Mouse (Mus musculus) stomach, embryonic 14.5 days (tissue): ENCODE results near the gene Alkbh5. TPM values are rescaled to one million over a fixed set of nuclear protein-coding genes. Genes with fewer than 3 reads are reported as not detected.
"Not testable (repeated sequence)": the region's sequence is repeated elsewhere in the genome, so short reads cannot be mapped to it uniquely, and the experiment has no call there.

Experiments
- ATAC-seq: fragments of 200-750 bp; cut with Nextera tagmentation; 2 replicates; pipeline ENCODE4 v1.8.0; 2017; ENCODE audit warnings: low read depth, moderate TSS enrichment; ENCODE audit not compliant: insufficient number of reproducible peaks, insufficient read depth, low FRiP score
- H3K27ac ChIP-seq: fragments of 300-500 bp; sonication (generic); 2 replicates; pipeline ENCODE4 v1.5.1; 2014; ENCODE audit warnings: mild to moderate bottlenecking, low read length, moderate library complexity, mixed read lengths
- H3K27me3 ChIP-seq: fragments of 300-500 bp; sonication (generic); 2 replicates; pipeline ENCODE4 v1.6.1; 2014; ENCODE audit warnings: low read length, control low read depth, mixed read lengths; ENCODE audit not compliant: control insufficient read depth, insufficient read depth
- H3K36me3 ChIP-seq: fragments of 300-500 bp; sonication (generic); 2 replicates; pipeline ENCODE4 v1.6.1; 2014; ENCODE audit warnings: mild to moderate bottlenecking, control low read depth, low read length, moderate library complexity, mixed read lengths; ENCODE audit not compliant: control insufficient read depth, insufficient read depth
- H3K4me1 ChIP-seq: fragments of 300-500 bp; sonication (generic); 2 replicates; pipeline ENCODE4 v1.6.1; 2014; ENCODE audit warnings: low read length, control low read depth, mixed read lengths; ENCODE audit not compliant: control insufficient read depth, insufficient read depth
- H3K4me2 ChIP-seq: fragments of 300-500 bp; sonication (generic); replicated peaks from 2 replicates; pipeline ENCODE4 v1.6.1; 2014; ENCODE audit warnings: low read depth, low read length, control low read depth
- H3K4me3 ChIP-seq: fragments of 300-500 bp; sonication (generic); 2 replicates; pipeline ENCODE4 v1.5.1; 2014; ENCODE audit warnings: low read depth, low read length, control low read depth
- H3K9ac ChIP-seq: fragments of 300-500 bp; sonication (generic); replicated peaks from 2 replicates; pipeline ENCODE4 v1.6.1; 2014; ENCODE audit warnings: low read depth, mild to moderate bottlenecking, control low read depth, low read length, moderate library complexity, mixed read lengths
- H3K9me3 ChIP-seq: fragments of 300-500 bp; sonication (generic); 2 replicates; pipeline ENCODE4 v1.6.1; 2016; ENCODE audit warnings: low read depth, low read length, control low read depth; ENCODE audit not compliant: control insufficient read depth
- WGBS: fragments of 180-500 bp; shearing (Covaris S2); extraction: QIAGEN DNeasy Blood & Tissue Kit; methylation state at CpG from one replicate; pipeline ENCODE4 v1.1.7; 2014; 5-methylcytosine and 5-hydroxymethylcytosine counted together
- polyA plus RNA-seq: library from polyadenylated mRNA; unstranded; fragments of >200 nt; fragmentation: Nextera tagmentation; extraction: Ambion mirVana; gene quantifications from 2 replicates; pipeline ENCODE4 v1.2.1, GENCODE M21; 2014

The Alkbh5 gene
- polyA plus RNA-seq, 1 experiment from 2014 or later = 35.3 TPM

DNA sequence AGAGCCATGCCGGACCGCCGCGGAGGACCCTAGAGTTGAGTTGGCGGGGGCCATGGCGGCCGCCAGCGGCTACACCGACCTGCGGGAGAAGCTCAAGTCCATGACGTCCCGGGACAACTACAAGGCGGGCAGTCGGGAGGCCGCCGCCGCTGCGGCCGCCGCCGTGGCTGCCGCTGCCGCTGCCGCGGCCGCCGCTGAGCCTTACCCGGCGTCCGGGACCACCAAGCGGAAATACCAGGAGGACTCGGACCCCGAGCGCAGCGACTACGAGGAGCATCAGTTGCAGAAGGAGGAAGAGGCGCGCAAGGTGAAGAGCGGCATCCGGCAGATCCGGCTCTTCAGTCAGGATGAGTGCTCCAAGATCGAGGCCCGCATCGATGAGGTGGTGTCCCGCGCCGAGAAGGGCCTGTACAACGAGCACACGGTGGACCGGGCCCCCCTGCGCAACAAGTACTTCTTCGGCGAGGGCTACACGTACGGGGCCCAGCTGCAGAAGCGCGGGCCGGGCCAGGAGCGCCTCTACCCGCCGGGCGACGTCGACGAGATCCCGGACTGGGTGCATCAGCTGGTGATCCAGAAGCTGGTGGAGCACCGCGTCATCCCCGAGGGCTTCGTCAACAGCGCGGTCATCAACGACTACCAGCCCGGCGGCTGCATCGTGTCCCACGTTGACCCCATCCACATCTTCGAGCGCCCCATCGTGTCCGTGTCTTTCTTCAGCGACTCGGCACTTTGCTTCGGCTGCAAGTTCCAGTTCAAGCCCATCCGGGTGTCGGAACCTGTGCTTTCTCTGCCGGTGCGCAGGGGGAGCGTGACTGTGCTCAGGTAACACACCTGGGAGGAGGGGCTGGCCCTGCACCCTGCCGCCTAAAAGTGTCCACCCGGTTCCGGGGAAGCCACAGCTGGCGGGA lies 2.4 kb downstream of the Alkbh5 start:
- Histone ChIP-seq H3K27ac (peak overlapping the region; percentile 100), H3K9me3 (no peaks in the 10 kb centered on the region), H3K36me3 (peaks cover 6% of the 10 kb centered on the region), H3K4me2 (peak overlapping the region; percentile 98), H3K9ac (peak overlapping the region; percentile 95), H3K27me3 (no peaks in the 10 kb centered on the region), H3K4me3 (peak overlapping the region; percentile 99), H3K4me1 (peaks cover 27% of the 10 kb centered on the region)
- ATAC-seq = no peak
- under 1% methylated on average over 93 of the region's 93 CpGs for WGBS

DNA sequence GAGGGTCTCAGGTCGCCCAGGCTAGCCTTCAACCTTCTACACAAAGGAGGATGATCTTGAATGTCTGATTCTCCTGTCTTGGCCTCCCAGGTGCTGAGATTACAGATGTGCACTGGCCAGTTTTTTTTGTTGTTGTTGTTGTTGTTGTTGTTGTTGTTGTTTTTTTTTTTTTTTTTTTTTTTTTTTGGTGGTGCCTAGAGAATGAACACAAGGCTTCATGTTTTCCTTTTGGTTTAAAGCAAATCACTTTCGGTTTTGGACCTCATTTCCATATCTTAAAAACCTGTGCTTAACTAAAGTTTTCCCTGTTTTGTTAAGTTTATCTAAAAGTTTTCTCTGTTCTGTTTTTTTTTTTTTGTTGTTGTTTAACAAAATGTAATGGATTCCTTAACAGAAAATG lies 3.4 kb downstream of the Alkbh5 start:
- H3K9me3 ChIP-seq = no peaks in the 10 kb centered on the region
- H3K36me3 ChIP-seq = peaks cover 10% of the 10 kb centered on the region
- peak overlapping the region; percentile 99 for H3K4me3 ChIP-seq
- 6% methylated on average over 2 of the region's 2 CpGs for WGBS
- peak overlapping the region; percentile 95 for H3K9ac ChIP-seq
- ATAC-seq = no peak
- H3K4me1 ChIP-seq = peaks cover 27% of the 10 kb centered on the region
- H3K27me3 ChIP-seq = no peaks in the 10 kb centered on the region
- H3K4me2 ChIP-seq = peak overlapping the region; percentile 98
- no peak overlapping the region for H3K27ac ChIP-seq

DNA sequence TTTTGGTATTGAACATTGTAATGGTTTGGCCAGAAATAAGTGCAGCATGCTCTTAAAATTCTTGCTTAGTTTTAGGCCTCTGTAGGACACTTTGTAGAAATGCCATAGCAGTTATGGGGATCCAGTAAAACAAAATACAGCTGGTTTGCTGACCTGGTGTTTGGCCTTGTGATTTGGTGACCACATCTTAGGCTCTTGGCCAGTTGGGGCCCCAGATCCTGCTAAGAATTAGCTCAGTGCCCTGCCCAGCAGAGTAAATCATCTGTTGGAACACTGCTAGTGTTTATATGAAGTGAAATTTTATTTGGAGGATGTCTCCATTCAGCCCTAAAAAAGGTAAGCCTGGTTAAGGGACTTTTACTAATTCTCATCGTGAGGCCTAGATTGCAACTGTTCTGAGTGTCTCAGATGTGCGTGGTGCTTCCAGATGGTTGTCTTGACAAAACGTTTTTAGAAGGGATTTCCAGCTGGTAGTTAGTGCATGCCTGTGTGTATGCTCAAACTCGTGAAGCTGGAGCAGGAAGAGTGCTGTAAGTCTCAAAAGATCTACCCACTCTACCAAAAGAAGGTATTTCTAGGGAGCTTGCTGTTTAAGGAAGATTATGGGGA lies 3.9 kb downstream of the Alkbh5 start:
- Histone ChIP-seq H3K27ac (no peak overlapping the region), H3K4me2 (peak overlapping the region; percentile 98), H3K9me3 (no peaks in the 10 kb centered on the region), H3K9ac (no peak overlapping the region; the same call in 1 of the 2 replicates), H3K36me3 (peaks cover 10% of the 10 kb centered on the region), H3K27me3 (no peaks in the 10 kb centered on the region), H3K4me3 (peak overlapping the region; percentile 99), H3K4me1 (peaks cover 29% of the 10 kb centered on the region)
- WGBS = 3% methylated on average over 4 of the region's 4 CpGs
- ATAC-seq = no peak

DNA sequence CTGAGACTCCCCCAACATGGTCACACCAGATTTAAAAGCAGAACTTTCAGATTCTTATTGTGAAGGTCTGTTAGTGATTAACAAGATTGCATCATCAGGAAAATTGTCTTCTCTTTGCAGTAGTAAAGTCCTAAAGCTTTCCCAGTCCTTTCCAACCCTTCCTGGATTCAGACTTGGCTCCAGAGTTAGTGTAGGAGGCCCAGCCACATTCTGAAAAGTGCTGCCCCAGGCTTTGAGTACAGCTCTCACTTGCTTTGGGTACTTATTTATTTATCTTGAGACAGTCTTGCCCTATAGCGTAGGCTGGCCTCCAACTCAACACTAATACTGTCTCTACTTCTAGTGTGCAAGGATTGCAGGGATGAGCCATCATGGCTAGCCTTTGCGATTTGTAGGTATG lies 4.6 kb downstream of the Alkbh5 start:
- ATAC-seq = no peak
- Histone ChIP-seq H3K36me3 (peaks cover 15% of the 10 kb centered on the region), H3K4me1 (peaks cover 33% of the 10 kb centered on the region), H3K9ac (no peak overlapping the region), H3K4me2 (peak overlapping the region; percentile 98), H3K4me3 (peak overlapping the region; percentile 99), H3K9me3 (no peaks in the 10 kb centered on the region), H3K27me3 (no peaks in the 10 kb centered on the region), H3K27ac (no peak overlapping the region)
- 52% methylated on average over 2 of the region's 2 CpGs for WGBS

DNA sequence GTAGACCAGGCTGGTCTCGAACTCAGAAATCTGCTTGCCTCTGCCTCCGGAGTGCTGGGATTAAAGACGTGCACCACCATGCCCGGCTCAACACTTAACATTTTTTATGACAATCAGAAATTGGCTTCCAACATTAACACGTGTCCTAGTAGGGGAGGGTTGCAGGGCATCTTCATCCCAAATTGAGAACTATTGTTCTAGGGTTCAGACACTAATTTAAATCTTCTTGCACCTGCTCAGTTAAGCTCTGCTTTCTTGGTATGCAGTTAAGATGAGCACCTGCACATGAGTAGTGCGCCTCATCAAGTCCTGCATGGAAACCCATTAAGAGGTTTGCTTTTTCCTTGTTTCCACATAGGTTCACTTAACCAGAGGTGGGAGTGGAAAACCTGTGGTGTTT lies 5.7 kb downstream of the Alkbh5 start:
- H3K9me3 ChIP-seq = no peaks in the 10 kb centered on the region
- no peak overlapping the region for H3K9ac ChIP-seq
- peaks cover 15% of the 10 kb centered on the region for H3K36me3 ChIP-seq
- 87% methylated on average over 6 of the region's 6 CpGs for WGBS
- no peak overlapping the region for H3K27ac ChIP-seq
- no peaks in the 10 kb centered on the region for H3K27me3 ChIP-seq
- H3K4me3 ChIP-seq = no peak overlapping the region
- H3K4me1 ChIP-seq = peaks cover 29% of the 10 kb centered on the region
- H3K4me2 ChIP-seq = no peak overlapping the region
- ATAC-seq = no peak

DNA sequence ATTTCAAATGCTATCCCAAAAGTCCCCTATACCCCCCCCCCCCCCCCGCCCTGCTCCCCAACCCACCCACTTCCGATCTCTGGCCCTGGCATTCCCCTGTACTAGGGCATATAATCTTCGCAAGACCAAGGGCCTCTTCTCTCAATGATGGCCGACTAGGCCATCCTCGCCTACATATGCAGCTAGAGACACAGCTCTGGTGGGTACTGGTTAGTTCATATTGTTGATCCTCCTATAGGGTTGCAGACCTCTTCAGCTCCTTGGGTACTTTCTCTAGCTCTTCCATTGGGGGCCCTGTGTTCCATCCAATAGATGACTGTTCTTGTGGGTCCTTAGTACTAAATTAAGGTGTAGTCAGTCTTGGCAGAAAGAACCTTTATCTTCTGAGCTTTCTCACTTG lies 7.0 kb downstream of the Alkbh5 start:
- not testable (repeated sequence) for H3K4me2 ChIP-seq, H3K27me3 ChIP-seq, H3K27ac ChIP-seq, ATAC-seq, H3K4me3 ChIP-seq, H3K9ac ChIP-seq, H3K9me3 ChIP-seq
- WGBS = 90% methylated on average over 5 of the region's 5 CpGs
- Histone ChIP-seq H3K36me3 (peaks cover 27% of the 10 kb centered on the region), H3K4me1 (peaks cover 29% of the 10 kb centered on the region)

DNA sequence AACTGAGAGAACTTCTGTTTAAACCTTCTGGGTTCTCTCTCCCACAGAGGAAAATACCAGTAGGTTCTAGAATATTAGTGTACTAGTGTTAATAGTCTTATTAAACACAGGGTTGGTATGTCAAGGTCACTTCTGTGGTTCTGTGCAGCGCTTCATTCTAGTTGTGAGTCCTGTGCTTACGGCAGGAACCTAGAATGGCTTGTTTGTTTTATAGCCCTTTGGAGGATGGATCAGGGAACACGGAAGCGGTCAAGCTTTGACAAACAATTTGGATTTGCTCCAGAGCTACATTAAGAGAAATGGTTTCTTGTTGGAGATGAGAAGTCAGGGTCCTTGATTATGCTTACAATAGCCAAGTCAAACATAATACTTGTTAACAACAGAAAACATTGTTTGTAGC lies 9.3 kb downstream of the Alkbh5 start:
- Histone ChIP-seq H3K9me3 (no peaks in the 10 kb centered on the region), H3K27ac (no peak overlapping the region), H3K4me2 (no peak overlapping the region), H3K27me3 (no peaks in the 10 kb centered on the region), H3K9ac (no peak overlapping the region), H3K4me1 (peaks cover 23% of the 10 kb centered on the region), H3K4me3 (no peak overlapping the region), H3K36me3 (peaks cover 39% of the 10 kb centered on the region)
- 52% methylated on average over 4 of the region's 4 CpGs for WGBS
- no peak for ATAC-seq

DNA sequence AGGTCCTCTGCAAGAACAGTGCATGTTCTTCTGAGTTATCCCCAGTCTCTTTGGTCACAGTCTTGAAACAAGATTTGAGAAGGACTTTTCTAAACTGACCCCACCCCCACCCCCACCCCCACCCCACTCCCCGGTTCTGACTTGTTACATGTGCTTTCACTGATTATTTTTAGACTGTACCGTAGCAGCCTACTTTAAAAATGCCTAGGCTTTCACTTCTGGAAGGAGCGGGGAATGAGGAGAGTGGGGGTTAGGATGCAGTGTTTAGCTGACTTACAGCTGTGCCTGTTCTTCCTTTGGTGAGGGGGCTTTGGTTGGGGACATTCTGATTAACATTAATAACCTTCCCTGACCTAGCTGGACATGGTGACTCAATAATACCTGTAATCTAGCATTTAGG lies 11.9 kb downstream of the Alkbh5 start:
- no peak for ATAC-seq
- Histone ChIP-seq H3K4me1 (0 out of 2 replicates have a peak, but pooled peaks cover 9% of the 10 kb centered on the region), H3K4me3 (no peak overlapping the region), H3K9ac (no peak overlapping the region), H3K9me3 (no peaks in the 10 kb centered on the region), H3K36me3 (peaks cover 49% of the 10 kb centered on the region), H3K4me2 (no peak overlapping the region), H3K27me3 (no peaks in the 10 kb centered on the region), H3K27ac (no peak overlapping the region)
- WGBS = 91% methylated on average over 3 of the region's 3 CpGs
